Mouse (Mus musculus) right cerebral cortex, adult 2 months (tissue): ENCODE data around the gene Magohb.
"Not testable (repeated sequence)": the region's sequence is repeated elsewhere in the genome, so short reads cannot be mapped to it uniquely, and the experiment has no call there.

ENCODE experiments used
- DNase-seq, 2 experiments: peaks; one replicate each; pipeline ENCODE4 v3.0.0; 2021 to 2022; ENCODE audit warnings: low spot score in 2 of 2

The Magohb gene

DNA sequence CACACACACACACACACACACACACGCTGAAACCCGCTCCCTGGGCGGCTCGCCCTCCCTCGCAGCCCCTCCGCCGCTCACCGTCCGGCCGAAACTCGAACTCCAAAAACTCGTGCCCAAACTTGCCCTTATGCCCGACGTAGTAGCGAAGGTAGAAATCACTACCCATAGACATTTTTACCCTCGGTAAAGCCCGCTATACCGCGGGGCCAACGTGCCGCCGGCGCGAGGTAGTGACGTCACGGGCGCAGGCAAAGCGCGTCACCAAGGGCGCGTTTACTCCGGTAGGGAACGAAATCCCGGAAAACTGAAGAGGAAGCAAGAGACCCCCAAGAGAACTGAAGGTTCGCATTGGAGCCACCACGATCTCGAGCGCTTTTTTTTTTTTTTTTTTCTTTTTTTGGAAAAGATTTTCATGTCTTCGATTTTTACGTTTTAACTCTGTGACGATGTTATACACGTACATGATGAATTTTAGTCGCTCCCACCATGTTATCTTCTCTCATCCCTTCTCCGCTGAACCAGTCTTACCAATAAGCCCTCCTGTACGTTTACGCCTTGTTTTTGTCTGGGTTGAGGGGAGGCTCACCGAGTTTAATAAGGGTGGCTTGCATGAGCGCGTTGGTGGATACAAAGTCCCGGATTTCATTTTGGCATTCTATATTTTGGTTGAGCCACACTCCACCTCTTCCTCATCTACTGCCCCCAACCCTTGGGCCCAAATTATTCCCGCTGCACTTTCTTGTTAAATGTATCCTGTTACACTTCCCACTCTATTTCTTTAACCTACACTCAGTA is at the start of gene Magohb:
Magohb (minus strand) TSS at position 254 of the 798 bp plus-strand sequence.
- peak; percentile 86 to 88 for DNase-seq

- no peak for DNase-seq
Observed at GRCm38 (mm10) chr6:131340082-131340481, 47.0 kb upstream of the Magohb start.

DNA sequence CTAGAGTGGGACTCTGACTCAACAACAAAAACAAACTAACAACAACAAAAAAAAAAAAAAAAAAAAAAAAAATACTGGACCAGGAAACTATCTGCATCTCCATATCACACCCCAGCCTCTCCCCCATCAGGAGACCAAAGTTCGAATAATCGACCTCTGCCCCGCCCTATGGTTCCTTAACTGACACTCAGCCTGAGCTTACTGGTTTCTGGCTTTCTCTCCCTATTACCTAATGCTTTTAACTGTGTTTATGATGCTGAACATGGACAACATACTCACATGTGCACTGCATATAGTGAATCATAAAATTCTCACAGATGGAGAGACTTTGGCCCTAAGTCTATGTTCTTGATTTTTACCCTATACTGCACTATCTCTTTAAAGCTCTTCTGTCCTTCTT is 46.3 kb upstream of the Magohb start:
- no peak for DNase-seq

GRCm38 (mm10) chr6:131338787-131339186 is 45.7 kb upstream of the Magohb start:
- no peak for DNase-seq

GRCm38 (mm10) chr6:131327076-131327475 is 34.0 kb upstream of the Magohb start:
- DNase-seq: peak in 1 of 2 experiments; percentile 2

DNA sequence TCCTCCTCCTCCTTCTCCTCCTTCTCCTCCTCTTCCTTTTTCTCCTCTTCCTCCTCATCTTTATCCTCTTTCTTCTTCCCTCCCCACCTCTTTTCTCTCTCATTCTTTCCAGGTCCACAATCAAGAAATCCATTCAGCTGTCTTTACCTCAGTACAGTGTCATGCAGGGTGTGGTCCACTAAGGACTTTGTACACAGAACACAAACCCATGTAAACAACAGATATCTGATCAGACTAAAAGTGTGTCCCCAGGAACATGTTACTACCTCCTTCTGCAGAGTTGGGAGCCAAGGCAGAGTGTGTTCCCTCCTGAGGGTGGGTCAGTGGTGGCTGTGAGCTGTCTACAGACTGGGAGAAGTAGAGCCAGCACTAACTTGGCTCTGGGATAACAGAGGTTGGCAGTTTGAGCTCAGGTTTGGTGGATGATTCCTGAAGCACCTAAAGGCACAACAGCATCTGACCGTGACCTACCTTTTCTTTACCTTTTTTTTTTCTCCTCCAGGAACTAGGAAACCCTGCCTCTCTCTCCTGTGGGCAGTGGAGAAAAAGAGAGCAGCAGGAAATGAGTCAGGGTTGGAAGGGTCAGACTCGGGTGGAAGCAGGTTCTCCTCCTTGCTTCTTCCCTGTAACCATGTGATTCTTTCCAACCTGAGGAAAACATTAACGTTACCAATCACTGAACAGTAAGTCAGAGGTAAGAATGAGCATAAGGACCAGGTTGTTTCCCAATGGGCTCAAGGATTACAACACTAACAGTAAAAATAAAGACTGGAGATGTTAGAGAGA is 29.0 kb upstream of the Magohb start:
- no peak for DNase-seq

DNA sequence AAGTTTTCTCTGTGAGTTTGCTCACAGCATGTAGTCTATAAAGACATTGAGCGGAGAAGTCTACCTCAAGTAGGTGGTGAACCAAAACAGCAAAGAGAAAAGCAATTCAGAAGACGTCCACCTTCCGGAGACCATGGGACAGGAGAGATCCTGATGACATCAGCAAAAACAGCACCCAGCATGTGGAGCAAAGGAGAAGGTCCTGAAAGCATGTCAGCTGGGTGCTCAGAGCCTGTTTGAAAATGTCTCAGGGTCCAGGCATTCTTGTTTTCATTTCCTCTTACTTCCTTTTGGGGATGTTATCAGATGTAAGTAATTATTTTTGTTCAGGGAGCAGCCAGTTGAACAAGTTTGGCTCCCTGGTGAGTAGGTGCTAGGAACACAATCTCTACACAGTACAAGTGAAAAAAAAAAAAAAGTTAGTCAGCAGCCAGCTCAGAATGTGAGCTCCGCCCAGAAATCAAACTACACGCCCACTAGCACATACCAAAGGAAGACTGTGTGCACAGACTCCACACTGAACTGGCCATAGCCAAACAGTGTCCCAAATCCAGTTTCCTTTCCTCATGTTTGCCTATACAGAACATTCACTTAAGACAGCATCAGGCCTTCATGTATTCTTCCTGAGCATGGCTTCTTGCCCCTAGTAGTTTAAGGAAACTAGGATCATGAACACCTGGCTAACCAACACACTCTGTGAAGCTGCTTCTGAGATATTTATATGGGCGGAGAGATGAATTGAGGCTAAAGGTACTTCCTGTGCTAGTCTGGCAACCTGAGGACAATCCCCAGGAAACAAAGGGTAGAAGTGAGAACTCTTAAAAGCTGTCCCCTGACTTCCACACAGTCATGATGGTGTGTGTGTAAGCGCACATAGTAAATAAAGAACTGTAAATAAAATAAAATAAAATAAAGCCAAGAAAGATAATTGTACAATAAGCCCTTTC is 23.4 kb upstream of the Magohb start:
- no peak for DNase-seq

DNA sequence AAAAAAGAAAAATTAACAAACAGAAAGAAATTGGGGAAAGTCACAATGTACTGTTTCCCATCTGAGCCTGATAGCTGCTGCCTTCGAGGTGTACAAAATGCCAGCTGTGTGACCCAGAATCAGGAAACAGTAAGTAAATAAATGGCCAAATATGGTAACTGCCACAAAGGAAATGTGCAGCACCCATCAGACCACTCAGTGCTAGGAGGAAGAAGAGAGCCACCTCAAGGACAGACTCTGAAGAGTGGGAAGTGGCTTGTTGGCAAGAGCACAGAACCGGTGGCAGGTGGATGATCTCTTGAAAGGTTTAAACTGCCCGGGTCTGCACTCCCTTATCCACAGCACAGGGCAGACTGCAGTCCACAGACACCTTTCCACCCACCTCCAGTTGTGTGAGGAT is 15.0 kb upstream of the Magohb start:
- DNase-seq: no peak

- no peak for DNase-seq
Observed at GRCm38 (mm10) chr6:131304776-131305175, 11.7 kb upstream of the Magohb start.

- no peak for DNase-seq
Observed at GRCm38 (mm10) chr6:131298531-131298930, 5.5 kb upstream of the Magohb start.

DNA sequence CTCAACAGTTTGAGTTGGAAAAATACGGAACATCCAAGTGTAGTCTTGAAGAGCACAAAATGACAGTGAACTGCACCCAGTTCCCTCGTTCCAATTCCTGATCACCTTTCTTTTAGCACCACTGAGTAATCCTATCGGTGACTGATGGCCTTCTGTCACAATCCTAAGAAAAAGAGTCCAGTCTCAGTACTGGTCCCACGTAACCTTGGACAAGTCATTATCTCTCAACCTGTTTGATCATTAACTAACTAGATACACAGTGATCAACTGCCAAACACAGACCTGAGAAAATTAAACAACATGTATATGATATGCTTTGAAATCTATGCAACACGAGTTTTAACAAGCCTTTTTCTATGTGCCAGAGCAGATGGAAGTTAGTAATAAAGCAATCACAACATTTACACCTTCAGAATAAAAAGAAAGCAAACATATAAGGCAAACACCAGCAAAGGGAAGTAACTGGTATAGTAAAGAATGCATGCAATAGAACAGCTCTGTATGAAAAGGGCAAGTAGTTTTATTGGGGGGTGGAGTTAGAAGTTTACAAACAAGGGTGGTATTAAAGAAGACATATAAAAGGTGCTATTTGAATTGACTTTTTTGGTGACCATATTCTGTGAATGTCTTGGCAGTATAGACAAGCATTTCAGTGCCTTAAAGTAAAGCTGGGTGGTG is 1.5 kb upstream of the Magohb start:
- DNase-seq: no peak

- DNase-seq: no peak
Observed at GRCm38 (mm10) chr6:131293916-131294315, 872 bp upstream of the Magohb start.

DNA sequence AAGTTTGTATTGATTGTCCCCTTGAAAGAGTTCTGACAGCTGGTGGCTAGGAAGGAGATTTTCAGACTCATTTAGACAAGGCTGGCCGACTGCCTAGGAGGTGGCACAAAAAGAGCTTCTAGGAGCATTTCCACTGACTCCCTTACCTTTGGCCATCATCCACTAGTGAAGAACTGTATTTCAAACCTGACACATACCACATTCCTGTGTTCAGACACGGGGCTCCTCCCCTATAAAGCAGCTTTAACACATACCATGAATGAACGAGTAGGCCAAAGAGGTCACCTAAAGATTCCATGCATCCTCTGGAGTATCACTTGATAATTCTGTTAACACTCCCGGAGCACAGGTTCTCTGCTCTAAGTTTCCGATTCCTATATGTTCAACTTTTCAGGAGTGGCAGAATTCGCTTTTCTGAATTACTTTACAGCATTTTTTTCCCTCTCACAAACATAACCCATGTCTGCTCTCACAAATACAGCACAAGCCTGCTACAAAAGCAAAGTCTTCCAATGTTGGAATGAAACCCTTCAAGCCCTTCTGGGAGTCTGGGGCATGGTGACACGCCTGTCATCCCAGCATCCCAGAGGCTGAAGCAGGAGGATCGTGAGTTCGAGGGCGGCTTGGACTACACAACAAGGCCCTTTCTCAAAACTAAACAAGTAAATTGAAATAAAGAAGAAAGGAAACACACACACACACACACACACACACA is 611 bp downstream of the Magohb start:
- DNase-seq: peak; percentile 1 to 18

DNA sequence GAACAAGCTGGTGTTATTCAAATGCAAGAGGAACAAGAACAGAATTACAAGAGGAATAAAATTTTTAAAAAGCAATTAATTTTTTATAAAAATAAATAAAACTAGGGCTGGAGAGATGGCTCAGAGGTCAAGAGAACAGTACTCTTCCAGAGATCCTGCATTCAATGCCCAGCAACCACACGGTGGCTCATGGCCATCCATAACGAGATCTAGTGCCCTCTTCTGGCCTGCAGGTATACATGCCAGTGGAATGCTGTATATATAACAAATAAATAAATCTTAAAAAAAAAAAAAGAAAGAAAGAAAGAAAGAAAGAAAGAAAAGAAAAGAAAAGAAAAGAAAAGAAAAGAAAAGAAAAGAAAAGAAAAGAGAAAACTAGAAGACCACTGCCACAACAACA is 2.6 kb downstream of the Magohb start:
- peak; percentile 11 to 33 for DNase-seq

- not testable (repeated sequence) for DNase-seq
Observed at GRCm38 (mm10) chr6:131278160-131278559, 14.9 kb downstream of the Magohb start.

GRCm38 (mm10) chr6:131276659-131277058 is 16.4 kb downstream of the Magohb start:
- no peak for DNase-seq

GRCm38 (mm10) chr6:131272311-131272710 is 20.7 kb downstream of the Magohb start:
- no peak for DNase-seq

DNA sequence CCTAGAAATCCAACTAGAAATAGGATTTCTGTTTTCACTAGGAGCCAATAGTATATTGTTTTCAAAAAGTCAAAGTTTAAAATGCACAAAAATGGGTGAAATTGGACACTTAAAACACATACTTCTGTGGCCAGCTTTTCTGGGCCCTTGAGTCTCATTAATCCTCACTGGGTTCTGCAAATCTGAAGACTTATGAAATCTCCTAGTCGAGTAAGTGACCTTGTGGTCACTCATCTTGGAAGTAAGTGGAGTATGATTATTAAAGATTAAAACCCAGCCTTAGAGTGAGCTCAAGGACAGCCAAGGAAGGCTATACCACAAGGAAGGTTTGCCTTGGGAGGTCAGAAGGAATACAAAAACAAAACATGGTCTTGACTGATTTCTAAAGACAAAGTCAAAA is 22.7 kb downstream of the Magohb start:
- DNase-seq: no peak

GRCm38 (mm10) chr6:131269599-131269998 is 23.4 kb downstream of the Magohb start:
- no peak for DNase-seq

DNA sequence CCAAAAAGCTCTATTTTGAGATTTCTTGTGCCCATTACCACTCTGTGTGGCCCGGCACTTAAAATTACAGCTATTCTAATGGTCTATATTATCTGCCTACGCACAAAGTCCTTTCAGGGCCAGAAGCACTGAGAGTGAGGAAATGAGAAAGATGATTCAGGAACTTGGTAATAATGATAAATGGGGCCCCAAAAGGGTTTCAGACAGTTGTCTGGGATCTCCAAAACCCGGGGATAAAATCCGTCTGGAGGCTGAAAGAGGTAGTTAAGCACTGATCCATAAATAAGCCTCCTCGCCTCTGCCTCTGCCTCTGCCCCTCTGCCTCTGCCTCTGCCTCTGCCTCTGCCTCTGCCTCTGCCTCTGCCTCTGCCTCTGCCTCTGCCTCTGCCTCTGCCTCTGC is 28.9 kb downstream of the Magohb start:
- no peak for DNase-seq

- no peak for DNase-seq
Observed at GRCm38 (mm10) chr6:131262778-131263177, 30.3 kb downstream of the Magohb start.
